Comparison of ENCODE assay signal across 1 mouse cellular context in genomic region chr5:35009163-35009562, GRCm38 (mm10).
TF ChIP-seq lines count a peak whose summit lies in the region.

No protein-coding gene starts in this region.

TF ChIP-seq in MEL, 35 proteins besides CTCF, POLR2A, EP300 and RAD21 (continued from another document):
- no peak for TF ChIP-seq USF1 (IDR thresholded peaks at IDR 0.05; ENCODE audit: low read depth, low read length)
